Mouse (Mus musculus) myocyte (in vitro differentiated cells): ENCODE measurements around the gene Plscr2. TPM values are rescaled to one million over a fixed set of nuclear protein-coding genes. Genes with fewer than 3 reads are reported as not detected.

Experiments used
- H3K27me3 ChIP-seq: one replicate; pipeline ENCODE4 v1.6.1; 2011; ENCODE audit not compliant: control insufficient read depth, insufficient read depth, insufficient read length
- H3K36me3 ChIP-seq: one replicate; pipeline ENCODE4 v1.6.1; 2011; ENCODE audit not compliant: control insufficient read depth, insufficient read depth
- H3K4me2 ChIP-seq: one replicate; pipeline ENCODE4 v1.6.1; 2011; ENCODE audit warnings: low read depth, control low read depth
- H3K4me3 ChIP-seq: one replicate; pipeline ENCODE4 v1.5.1; 2011; ENCODE audit warnings: mild to moderate bottlenecking, control low read depth, moderate library complexity
- H3K79me2 ChIP-seq: one replicate; pipeline ENCODE4 v1.6.1; 2011; ENCODE audit not compliant: control insufficient read depth, insufficient read depth
- H3ac ChIP-seq: one replicate; pipeline ENCODE4 v1.6.1; 2011; ENCODE audit not compliant: control insufficient read depth, insufficient read length
- CEBPB ChIP-seq: IDR thresholded peaks from 2 replicates; pipeline ENCODE4 v1.6.1; 2011; ENCODE audit warnings: mild to moderate bottlenecking, moderate library complexity; ENCODE audit not compliant: poor library complexity, insufficient read depth, severe bottlenecking
- E2F4 ChIP-seq: IDR thresholded peaks from one replicate; pipeline ENCODE4 v1.6.1; 2011; ENCODE audit warnings: mild to moderate bottlenecking, control low read depth, moderate library complexity; ENCODE audit not compliant: insufficient read depth
- MAX ChIP-seq: IDR thresholded peaks from one replicate; pipeline ENCODE4 v1.6.1; 2011; ENCODE audit warnings: low read depth, mild to moderate bottlenecking, control low read depth
- MYOD1 ChIP-seq, 3 experiments: IDR thresholded peaks; one replicate each; pipeline ENCODE4 v1.6.1; 2011; ENCODE audit warnings: control low read depth in 2 of 3, low read depth in 2 of 3, mild to moderate bottlenecking in 2 of 3, moderate library complexity in 1 of 3; ENCODE audit not compliant: insufficient read length in 2 of 3, control insufficient read depth in 1 of 3
- MYOG ChIP-seq, 3 experiments: IDR thresholded peaks; one replicate each; pipeline ENCODE4 v1.6.1; 2011; ENCODE audit warnings: control low read depth in 2 of 3, low read depth in 2 of 3, mild to moderate bottlenecking in 2 of 3; ENCODE audit not compliant: insufficient read length in 2 of 3, control insufficient read depth in 1 of 3, insufficient read depth in 1 of 3
- POLR2A ChIP-seq: IDR thresholded peaks from one replicate; pipeline ENCODE4 v1.6.1; 2011; ENCODE audit warnings: low read depth, mild to moderate bottlenecking, control low read depth, moderate library complexity; ENCODE audit not compliant: insufficient read length
- POLR2AphosphoS2 ChIP-seq: IDR thresholded peaks from one replicate; pipeline ENCODE4 v1.6.1; 2011; ENCODE audit warnings: low read depth, control low read depth; ENCODE audit not compliant: insufficient read length
- REST ChIP-seq: IDR thresholded peaks from one replicate; pipeline ENCODE4 v1.6.1; 2011; ENCODE audit warnings: mild to moderate bottlenecking, control low read depth, moderate library complexity; ENCODE audit not compliant: insufficient read depth, insufficient read length
- SRF ChIP-seq: IDR thresholded peaks from one replicate; pipeline ENCODE4 v1.6.1; 2011; ENCODE audit warnings: low read depth; ENCODE audit not compliant: control insufficient read depth, insufficient read length
- TCF12 ChIP-seq: IDR thresholded peaks from one replicate; pipeline ENCODE4 v1.6.1; 2011; ENCODE audit warnings: mild to moderate bottlenecking, control low read depth; ENCODE audit not compliant: poor library complexity, insufficient read depth, severe bottlenecking
- TCF3 ChIP-seq: IDR thresholded peaks from one replicate; pipeline ENCODE4 v1.6.1; 2011; ENCODE audit warnings: low read depth, control low read depth; ENCODE audit not compliant: insufficient read length
- USF1 ChIP-seq: IDR thresholded peaks from one replicate; pipeline ENCODE4 v1.6.1; 2011; ENCODE audit warnings: low read depth, mild to moderate bottlenecking, control low read depth, moderate library complexity
- polyA plus RNA-seq: library from polyadenylated mRNA; unstranded; fragments of >200 nt; fragmentation: generic; extraction: Trizol; gene quantifications from one replicate; pipeline ENCODE4 v1.2.1, GENCODE M21; 2012; ENCODE audit warnings: missing spikeins

Plscr2 gene
- polyA plus RNA-seq, 1 experiment = 3.2 TPM

DNA sequence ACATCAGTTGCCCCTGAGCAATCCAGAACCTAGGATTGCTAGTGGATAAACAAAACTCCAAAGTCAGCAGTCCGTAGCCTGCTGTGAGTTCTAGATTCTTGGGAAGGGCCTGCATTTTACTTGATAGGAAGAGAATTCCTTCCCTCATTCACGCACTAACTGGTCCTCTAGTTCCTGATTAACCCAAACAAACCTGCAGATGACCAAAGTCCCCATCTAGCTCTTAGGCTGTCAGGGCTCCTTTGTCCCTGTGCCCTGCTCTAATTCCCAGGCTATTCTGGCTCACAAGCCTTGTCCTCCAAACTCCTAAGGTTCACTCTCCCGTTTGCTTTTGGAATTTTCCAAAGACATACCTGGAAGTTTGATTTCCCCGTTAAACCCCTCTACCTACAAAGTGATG, 2.8 kb upstream of the Plscr2 start:
- Histone ChIP-seq H3K79me2 (peaks cover 8% of the 10 kb centered on the region), H3K4me3 (no peak overlapping the region), H3K36me3 (peaks cover 14% of the 10 kb centered on the region), H3K27me3 (no peaks in the 10 kb centered on the region), H3ac (no peak overlapping the region), H3K4me2 (no peak overlapping the region)
- TF ChIP-seq POLR2AphosphoS2 (no peak), CEBPB (no peak), USF1 (no peak), TCF3 (no peak), E2F4 (no peak), SRF (no peak), MAX (no peak), TCF12 (no peak), REST (no peak), MYOG (IDR thresholded peaks at IDR 0.05; ENCODE audit: control insufficient read depth in 1 of 3, insufficient read depth in 1 of 3, insufficient read length in 2 of 3, low read depth in 2 of 3) (no peak), MYOD1 (IDR thresholded peaks at IDR 0.05; ENCODE audit: control insufficient read depth in 1 of 3, insufficient read length in 2 of 3, low read depth in 2 of 3) (no peak), POLR2A (no peak)

DNA sequence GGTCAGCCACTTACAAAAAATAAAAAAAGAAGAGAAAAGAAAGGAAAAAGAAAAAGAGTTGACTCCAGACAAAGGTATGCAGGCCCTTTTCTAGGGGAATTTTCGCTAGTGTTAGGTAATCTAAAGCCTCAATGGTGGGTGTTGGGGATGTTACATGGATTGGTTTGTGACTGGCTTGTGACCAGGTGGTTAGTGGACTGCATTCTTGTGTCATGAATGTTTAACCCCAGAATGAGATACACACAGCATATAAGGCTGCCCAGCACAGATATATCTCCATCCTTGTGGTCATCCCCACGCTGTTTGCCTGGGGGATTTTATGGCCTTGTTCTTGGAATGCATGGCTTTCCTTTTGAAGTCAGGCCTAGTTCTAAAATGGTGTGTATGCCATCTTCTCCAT, 2.1 kb upstream of the Plscr2 start:
- H3ac ChIP-seq = no peak overlapping the region
- H3K27me3 ChIP-seq = no peaks in the 10 kb centered on the region
- no peak overlapping the region for H3K4me2 ChIP-seq
- peaks cover 11% of the 10 kb centered on the region for H3K79me2 ChIP-seq
- H3K36me3 ChIP-seq = peaks cover 14% of the 10 kb centered on the region
- H3K4me3 ChIP-seq = no peak overlapping the region
- TF ChIP-seq POLR2A (no peak), TCF3 (no peak), REST (no peak), E2F4 (no peak)

DNA sequence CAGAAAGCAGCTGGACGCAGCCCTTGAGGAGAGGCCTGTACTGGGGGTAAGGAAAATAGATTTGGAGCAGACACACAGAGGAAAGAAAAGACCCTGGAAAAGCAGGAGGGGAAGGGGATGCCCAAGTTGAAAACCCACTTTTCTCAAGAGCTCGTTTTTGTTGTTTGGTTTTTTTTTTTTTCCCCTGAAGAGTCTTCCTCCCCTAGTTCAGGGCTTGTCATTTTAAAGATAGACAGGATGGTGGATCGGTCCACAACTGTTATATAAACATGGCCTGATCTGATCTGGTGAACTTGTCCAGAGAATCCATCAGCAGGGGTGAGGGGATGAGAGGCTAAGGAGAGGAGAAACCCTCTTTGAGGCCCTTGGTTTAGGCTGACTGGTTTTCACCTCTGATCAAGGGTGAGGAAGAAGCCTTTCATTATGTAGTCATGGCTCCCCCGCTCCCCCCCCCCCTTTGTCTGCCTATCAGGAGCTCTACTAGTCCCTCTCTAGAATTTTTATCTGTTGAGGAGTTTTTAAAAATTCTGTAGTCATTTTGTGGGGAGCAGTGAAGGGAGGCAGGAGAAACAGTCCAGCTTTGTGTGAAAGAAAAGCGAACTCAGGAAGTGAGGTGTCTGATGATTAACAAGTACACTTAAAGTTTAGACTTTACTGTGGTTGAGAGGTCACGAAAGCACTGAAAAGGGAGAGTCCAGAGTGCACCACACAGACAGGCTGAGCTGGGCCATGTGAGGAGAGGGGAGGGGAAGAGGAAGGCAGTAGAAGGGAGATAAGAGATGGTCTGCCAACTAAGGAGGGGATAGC, 1.2 kb upstream of the Plscr2 start:
- Histone ChIP-seq H3K4me2 (peak overlapping the region; percentile 78), H3K79me2 (peaks cover 13% of the 10 kb centered on the region), H3K36me3 (peaks cover 10% of the 10 kb centered on the region), H3K4me3 (no peak overlapping the region), H3K27me3 (no peaks in the 10 kb centered on the region), H3ac (no peak overlapping the region)
- TF ChIP-seq USF1 = peak; percentile 22
- TF ChIP-seq SRF = no peak

DNA sequence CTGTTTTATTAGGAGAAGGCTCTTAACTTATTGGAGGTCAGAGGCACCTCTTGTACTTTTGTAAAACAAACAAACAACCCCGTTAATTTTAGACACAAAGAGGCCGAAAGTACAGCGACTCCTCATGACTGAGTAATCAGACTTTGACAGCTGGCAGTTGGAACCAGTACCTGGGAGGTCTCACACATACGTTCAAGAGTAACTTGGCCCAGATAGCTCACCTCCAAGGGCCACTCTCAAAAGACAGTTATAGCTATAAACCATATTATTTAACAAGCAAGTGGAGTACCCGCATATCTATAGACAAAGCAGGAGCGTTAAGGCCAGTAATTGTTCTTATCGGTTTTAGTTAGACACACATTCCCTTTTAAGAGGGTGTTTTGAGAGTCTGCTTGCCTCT, 958 bp downstream of the Plscr2 start:
- Histone ChIP-seq H3K4me3 (peak overlapping the region; percentile 16), H3K36me3 (no peaks in the 10 kb centered on the region), H3K4me2 (peak overlapping the region; percentile 78), H3ac (no peak overlapping the region), H3K27me3 (no peaks in the 10 kb centered on the region), H3K79me2 (peaks cover 13% of the 10 kb centered on the region)
- TF ChIP-seq POLR2AphosphoS2 (no peak), REST (no peak), MYOG (IDR thresholded peaks at IDR 0.05; ENCODE audit: control insufficient read depth in 1 of 3, insufficient read depth in 1 of 3, insufficient read length in 2 of 3, low read depth in 2 of 3) (no peak), POLR2A (no peak), TCF3 (no peak), SRF (no peak), USF1 (no peak), E2F4 (no peak), TCF12 (no peak), CEBPB (no peak), MYOD1 (IDR thresholded peaks at IDR 0.05; ENCODE audit: control insufficient read depth in 1 of 3, insufficient read length in 2 of 3, low read depth in 2 of 3) (no peak), MAX (no peak)

DNA sequence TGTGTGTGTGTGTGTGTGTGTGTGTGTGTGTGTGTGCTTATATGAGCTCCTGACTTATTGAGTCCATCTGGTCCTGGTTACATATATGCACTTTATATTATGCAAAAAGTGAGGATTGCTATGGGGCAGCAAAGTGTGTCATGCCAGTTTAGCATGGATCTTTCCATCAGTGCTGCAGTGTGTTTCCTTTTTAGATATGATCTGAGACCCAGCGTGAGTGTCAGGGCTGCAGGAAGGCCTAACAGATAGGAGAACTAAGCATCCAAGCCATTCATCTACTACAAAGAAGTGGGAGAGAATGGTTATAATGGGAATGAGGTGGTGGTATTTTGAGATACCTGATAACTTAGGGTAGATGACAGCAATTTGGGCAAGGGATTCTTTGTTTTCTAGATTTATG, 4.6 kb downstream of the Plscr2 start:
- peaks cover 13% of the 10 kb centered on the region for H3K79me2 ChIP-seq
- no peak overlapping the region for H3K4me2 ChIP-seq
- no peaks in the 10 kb centered on the region for H3K36me3 ChIP-seq
- H3K27me3 ChIP-seq = no peaks in the 10 kb centered on the region
- TF ChIP-seq MYOD1 (IDR thresholded peaks at IDR 0.05; ENCODE audit: control insufficient read depth in 1 of 3, insufficient read length in 2 of 3, low read depth in 2 of 3) (no peak), TCF3 (no peak), REST (no peak), TCF12 (no peak), POLR2A (no peak), SRF (no peak), E2F4 (no peak), POLR2AphosphoS2 (no peak), USF1 (no peak), CEBPB (no peak), MYOG (IDR thresholded peaks at IDR 0.05; ENCODE audit: control insufficient read depth in 1 of 3, insufficient read depth in 1 of 3, insufficient read length in 2 of 3, low read depth in 2 of 3) (no peak)
- H3K4me3 ChIP-seq = no peak overlapping the region
- no peak overlapping the region for H3ac ChIP-seq
